Mouse (Mus musculus) lung, postnatal 10 days (tissue): ENCODE data around the gene Il21r.
A peak's percentile ranks its signal among the peaks of the same experiment; 100 is the strongest.

ENCODE experiments used
- DNase-seq: peaks from one replicate; pipeline ENCODE4 v3.0.0; 2021

The Il21r gene

GRCm38 (mm10) chr7:125601821-125602448, 1.3 kb upstream of the Il21r start:
- DNase-seq, result no peak

- no peak for DNase-seq
Observed at GRCm38 (mm10) chr7:125604362-125605319, 1.4 kb downstream of the Il21r start.

GRCm38 (mm10) chr7:125605725-125606139, 2.5 kb downstream of the Il21r start:
- peak; percentile 42 for DNase-seq

GRCm38 (mm10) chr7:125606265-125607164, 3.3 kb downstream of the Il21r start:
- no peak for DNase-seq

GRCm38 (mm10) chr7:125607384-125608182, 4.4 kb downstream of the Il21r start:
- no peak for DNase-seq

DNA sequence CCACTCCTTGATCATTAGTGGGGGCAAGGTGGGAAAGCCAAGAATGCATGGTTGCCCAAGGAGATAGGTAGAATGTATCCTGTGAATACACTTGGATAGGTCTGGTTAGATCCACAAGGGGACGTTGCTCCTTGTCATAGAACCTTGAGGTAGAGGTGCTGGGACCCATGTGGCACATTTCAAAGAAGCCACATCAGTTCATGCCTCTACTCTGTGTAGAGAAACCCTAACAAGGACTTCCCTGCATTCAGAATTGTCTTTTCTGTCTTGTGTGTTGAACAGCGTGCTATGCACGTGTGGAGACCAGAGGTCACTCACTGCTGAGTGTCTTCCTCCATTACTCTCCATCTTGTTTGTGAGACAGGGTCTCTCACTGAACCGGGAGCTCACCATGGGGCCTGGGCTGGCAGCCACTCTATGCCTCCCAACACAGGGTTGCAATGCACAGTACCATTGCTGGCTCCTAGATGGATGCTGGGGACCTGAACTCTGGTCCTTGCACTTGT, 5.0 kb downstream of the Il21r start:
- DNase-seq, result no peak

- no peak for DNase-seq
Observed at GRCm38 (mm10) chr7:125613579-125613978, 10.3 kb downstream of the Il21r start.

DNA sequence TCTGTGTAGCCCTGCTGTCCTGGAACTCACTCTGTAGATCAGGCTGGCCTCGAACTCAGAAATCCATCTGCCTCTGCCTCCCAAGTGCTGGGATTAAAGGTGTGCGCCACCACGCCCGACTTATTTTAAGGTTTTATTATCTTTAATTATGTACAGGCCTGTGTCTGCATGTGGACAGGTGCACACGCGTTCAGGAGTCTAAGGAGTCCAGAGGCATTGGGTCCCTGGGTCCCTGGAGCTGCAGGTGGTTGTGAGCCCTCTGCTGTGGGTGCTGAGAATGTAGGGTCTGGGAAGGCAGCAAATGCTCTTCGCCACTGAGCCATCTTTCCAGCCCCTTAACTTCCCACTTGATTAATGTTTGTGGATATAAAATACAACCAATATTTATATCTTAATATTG, 12.2 kb downstream of the Il21r start:
- DNase-seq, result no peak

GRCm38 (mm10) chr7:125618016-125618415, 14.8 kb downstream of the Il21r start:
- DNase-seq, result no peak

DNA sequence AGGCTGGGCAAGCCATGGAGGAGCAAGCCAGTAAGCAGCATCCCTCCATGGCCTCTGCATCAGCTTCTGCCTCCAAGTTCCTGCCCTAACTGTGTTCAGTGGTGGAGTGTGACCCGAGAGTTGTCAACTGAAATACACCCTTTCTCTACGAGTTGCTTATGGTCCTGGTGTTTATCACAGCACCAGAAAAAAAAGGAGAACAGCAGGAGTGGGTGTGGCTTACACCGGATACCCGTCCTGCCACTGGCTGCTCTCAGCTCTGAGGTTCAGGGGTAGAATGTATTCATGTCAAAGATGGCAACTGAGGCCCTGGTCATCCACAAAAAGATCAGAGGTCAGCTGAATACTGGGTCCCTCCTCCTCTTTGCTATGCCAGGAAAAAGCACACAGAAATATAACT, 16.8 kb downstream of the Il21r start:
- DNase-seq, result no peak

GRCm38 (mm10) chr7:125622741-125623685, 19.8 kb downstream of the Il21r start:
- DNase-seq, result peak; percentile 43

- DNase-seq, result no peak
Observed at GRCm38 (mm10) chr7:125625219-125625618, 22.0 kb downstream of the Il21r start.

DNA sequence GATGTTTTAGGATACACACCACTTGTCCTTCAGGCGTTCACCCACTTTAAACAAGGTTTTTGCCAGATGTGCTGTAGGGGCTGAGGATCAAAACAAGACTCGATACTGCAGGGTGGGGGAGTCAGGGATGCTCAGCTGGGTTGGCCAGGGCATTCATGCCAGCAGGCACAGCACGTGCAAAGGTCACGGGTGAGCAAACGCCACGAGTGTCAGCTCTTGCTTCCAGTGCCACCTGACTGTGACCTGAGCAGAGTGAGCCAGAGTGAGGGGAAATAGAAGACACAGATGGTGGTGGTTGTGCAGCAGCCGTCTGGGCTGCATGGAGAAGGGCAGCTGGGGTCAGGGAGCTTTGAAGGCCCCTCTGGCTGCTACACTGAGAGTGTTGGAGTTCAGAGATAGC, 22.6 kb downstream of the Il21r start:
- no peak for DNase-seq

DNA sequence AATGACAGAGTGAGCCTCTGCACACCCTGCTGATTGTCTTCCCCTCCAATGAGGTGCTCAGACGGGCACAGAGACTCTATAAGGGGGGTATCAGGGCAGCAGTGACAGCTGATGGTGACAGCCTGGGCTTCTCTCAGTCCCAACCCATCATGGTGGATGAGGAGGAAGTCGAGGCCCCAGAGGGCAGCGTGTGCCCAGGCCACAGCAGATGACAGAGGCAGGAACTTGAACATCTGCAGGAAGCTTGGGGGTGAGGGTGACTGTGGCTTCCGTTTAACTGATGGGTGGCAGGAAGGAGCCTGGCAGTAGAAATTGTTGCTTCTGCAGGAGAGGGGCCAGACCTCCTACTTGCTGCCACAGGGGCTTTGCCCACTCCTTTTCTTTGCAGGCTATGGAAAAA, 27.1 kb downstream of the Il21r start:
- peak; percentile 38 for DNase-seq

- no peak for DNase-seq
Observed at GRCm38 (mm10) chr7:125630989-125631388, 27.8 kb downstream of the Il21r start.

DNA sequence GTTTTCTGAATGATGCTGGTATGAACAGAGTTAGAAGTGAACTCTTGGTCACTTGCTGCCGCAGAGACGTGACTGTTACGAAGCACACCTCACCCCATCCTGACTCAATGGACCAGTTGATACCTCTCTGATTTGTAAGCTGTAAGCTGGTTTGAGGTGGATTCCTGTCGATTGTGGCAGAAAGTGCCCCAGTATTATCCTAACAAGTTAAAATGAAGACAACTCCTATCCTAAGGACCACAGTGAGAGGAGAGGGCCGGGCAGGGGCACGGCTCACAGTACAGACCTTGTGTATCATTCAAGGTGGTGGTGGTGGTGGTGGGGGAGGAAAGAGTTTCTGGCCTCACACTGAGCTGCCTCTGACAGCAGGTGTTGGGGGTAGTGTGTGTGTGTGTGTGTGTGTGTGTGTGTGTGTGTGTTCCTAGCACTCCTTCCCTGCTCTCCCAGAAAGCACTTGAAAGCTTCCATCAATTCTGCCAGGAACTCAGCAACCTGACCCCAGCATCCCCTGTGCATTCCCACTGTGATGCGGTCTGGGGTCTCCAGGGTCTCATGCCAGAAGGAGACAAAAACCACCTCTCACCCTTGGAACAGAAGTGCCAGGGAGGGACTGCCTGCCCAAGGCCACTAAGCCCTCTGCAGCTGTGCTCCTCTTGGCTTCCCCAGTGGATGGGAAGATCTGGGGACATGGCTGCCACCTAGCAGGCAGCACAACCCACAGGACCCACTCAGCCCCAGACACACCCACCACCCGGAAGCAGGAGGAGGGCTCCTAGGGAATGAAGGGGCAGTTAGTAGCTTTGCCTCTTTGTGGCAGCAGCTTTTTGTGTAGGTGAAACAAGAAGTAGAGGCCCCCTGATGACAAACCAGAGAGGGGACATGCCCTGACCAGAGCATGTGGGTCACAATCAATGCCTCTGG, 34.3 kb downstream of the Il21r start:
- DNase-seq, result no peak

GRCm38 (mm10) chr7:125638376-125638775, 35.1 kb downstream of the Il21r start:
- no peak for DNase-seq

DNA sequence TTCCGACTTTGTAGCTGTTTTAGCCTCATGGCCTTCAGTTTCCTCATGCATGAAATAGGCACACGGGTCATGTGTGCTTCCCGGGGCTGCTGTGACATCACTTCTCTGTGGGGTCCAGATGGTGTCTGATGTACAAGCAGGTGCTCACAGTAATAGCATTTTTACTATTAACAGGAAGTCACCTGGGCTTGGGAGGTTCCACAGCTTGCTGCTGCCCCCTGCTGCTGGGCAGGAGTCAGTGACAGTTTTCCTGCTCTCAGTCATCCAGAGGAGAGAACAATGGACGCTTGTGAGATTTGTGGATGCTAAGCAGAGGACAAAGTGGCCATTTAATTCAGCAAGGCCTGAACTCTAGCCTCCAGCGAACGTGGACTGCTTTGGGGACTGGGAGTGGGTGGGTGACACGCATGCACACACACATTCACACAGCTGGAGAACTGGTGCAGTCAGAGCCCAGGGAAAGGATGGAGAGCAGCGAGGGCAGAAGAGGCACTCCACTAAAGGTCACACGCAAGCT, 35.7 kb downstream of the Il21r start:
- peak; percentile 71 for DNase-seq

GRCm38 (mm10) chr7:125643880-125644279, 40.7 kb downstream of the Il21r start:
- DNase-seq, result peak; percentile 43
